Mouse (Mus musculus) splenic B cell, adult 2 months (primary cell): ENCODE results near the gene Atp2a1.
"Not testable (repeated sequence)": the region's sequence is repeated elsewhere in the genome, so short reads cannot be mapped to it uniquely, and the experiment has no call there.

Source experiments
- DNase-seq: peaks from one replicate; pipeline ENCODE4 v3.0.0-alpha.2; 2011; ENCODE audit warnings: low read depth, low spot score
- H3K27me3 ChIP-seq: 2 replicates; pipeline ENCODE4 v1.6.1; 2012; ENCODE audit warnings: mild to moderate bottlenecking, low read length, moderate library complexity, mixed read lengths; ENCODE audit not compliant: control insufficient read depth, poor library complexity, insufficient read depth, severe bottlenecking
- H3K36me3 ChIP-seq: 2 replicates; pipeline ENCODE4 v1.6.1; 2012; ENCODE audit warnings: mild to moderate bottlenecking, low read length, moderate library complexity, mixed read lengths; ENCODE audit not compliant: control insufficient read depth, poor library complexity, insufficient read depth, severe bottlenecking

Gene Atp2a1

GRCm38 (mm10) chr7:126427323-126427860, 35.5 kb downstream of the Atp2a1 start:
- no peak for DNase-seq

GRCm38 (mm10) chr7:126424161-126424560, 38.7 kb downstream of the Atp2a1 start:
- peak; percentile 62 for DNase-seq
- no peaks in the 10 kb centered on the region for H3K36me3 ChIP-seq
- H3K27me3 ChIP-seq, result no peaks in the 10 kb centered on the region

More at GRCm38 (mm10) chr7:126427323-126427860, 35.5 kb downstream of the Atp2a1 start:
- no peaks in the 10 kb centered on the region for H3K27me3 ChIP-seq
- H3K36me3 ChIP-seq, result peaks cover 3% of the 10 kb centered on the region; the same call in 1 of the 2 replicates

GRCm38 (mm10) chr7:126421756-126422155, 41.2 kb downstream of the Atp2a1 start:
- Histone ChIP-seq H3K36me3 (no peaks in the 10 kb centered on the region), H3K27me3 (no peaks in the 10 kb centered on the region)
- peak; percentile 78 for DNase-seq

GRCm38 (mm10) chr7:126418496-126418895, 44.4 kb downstream of the Atp2a1 start:
- Histone ChIP-seq H3K36me3 (peaks cover under 1% of the 10 kb centered on the region; the same call in 1 of the 2 replicates), H3K27me3 (no peaks in the 10 kb centered on the region)
- no peak for DNase-seq

- DNase-seq, result no peak
- no peaks in the 10 kb centered on the region for H3K27me3 ChIP-seq
- peaks cover 2% of the 10 kb centered on the region for H3K36me3 ChIP-seq
These were observed 45.3 kb downstream of the Atp2a1 start for GRCm38 (mm10) chr7:126417606-126418005.

- DNase-seq, result peak; percentile 70
- peaks cover 2% of the 10 kb centered on the region for H3K36me3 ChIP-seq
- no peaks in the 10 kb centered on the region for H3K27me3 ChIP-seq
These were observed 45.9 kb downstream of the Atp2a1 start for GRCm38 (mm10) chr7:126417045-126417444.

- H3K27me3 ChIP-seq, result no peaks in the 10 kb centered on the region
- peak; percentile 87 for DNase-seq
- H3K36me3 ChIP-seq, result peaks cover 2% of the 10 kb centered on the region
These were observed 46.3 kb downstream of the Atp2a1 start for GRCm38 (mm10) chr7:126416615-126417014.

GRCm38 (mm10) chr7:126414725-126415124, 48.2 kb downstream of the Atp2a1 start, which contains the start of gene Cd19:
Cd19 (minus strand) TSS chr7:126414889.
- DNase-seq, result peak; percentile 70
- Histone ChIP-seq H3K27me3 (no peaks in the 10 kb centered on the region), H3K36me3 (peaks cover 11% of the 10 kb centered on the region)

- no peak for DNase-seq
These were observed 51.8 kb downstream of the Atp2a1 start for GRCm38 (mm10) chr7:126411061-126411460.

GRCm38 (mm10) chr7:126408686-126409085, 54.2 kb downstream of the Atp2a1 start:
- H3K36me3 ChIP-seq, result peaks cover 21% of the 10 kb centered on the region

More at GRCm38 (mm10) chr7:126411061-126411460, 51.8 kb downstream of the Atp2a1 start:
- H3K27me3 ChIP-seq, result no peaks in the 10 kb centered on the region
- H3K36me3 ChIP-seq, result peaks cover 21% of the 10 kb centered on the region

GRCm38 (mm10) chr7:126402518-126402917, 60.4 kb downstream of the Atp2a1 start:
- H3K27me3 ChIP-seq, H3K36me3 ChIP-seq, DNase-seq: not testable (repeated sequence)

More at GRCm38 (mm10) chr7:126408686-126409085, 54.2 kb downstream of the Atp2a1 start:
- H3K27me3 ChIP-seq, result no peaks in the 10 kb centered on the region
- DNase-seq, result no peak

GRCm38 (mm10) chr7:126399548-126399947, 63.4 kb downstream of the Atp2a1 start:
- Histone ChIP-seq H3K36me3 (no peaks in the 10 kb centered on the region), H3K27me3 (no peaks in the 10 kb centered on the region)
- peak; percentile 94 for DNase-seq

- H3K36me3 ChIP-seq, result no peaks in the 10 kb centered on the region
- no peaks in the 10 kb centered on the region for H3K27me3 ChIP-seq
- no peak for DNase-seq
These were observed 65.1 kb downstream of the Atp2a1 start for GRCm38 (mm10) chr7:126397822-126398221.

GRCm38 (mm10) chr7:126397221-126397620, 65.7 kb downstream of the Atp2a1 start:
- no peaks in the 10 kb centered on the region for H3K27me3 ChIP-seq
- DNase-seq, result no peak
- no peaks in the 10 kb centered on the region for H3K36me3 ChIP-seq

GRCm38 (mm10) chr7:126396298-126397119, 66.4 kb downstream of the Atp2a1 start, which contains the start of gene Nfatc2ip:
Nfatc2ip (minus strand) TSS chr7:126396737.
- no peaks in the 10 kb centered on the region for H3K36me3 ChIP-seq
- DNase-seq, result peak; percentile 99
- H3K27me3 ChIP-seq, result no peaks in the 10 kb centered on the region
